Mouse (Mus musculus): ENCODE data around the gene Olfr1018.

DNA sequence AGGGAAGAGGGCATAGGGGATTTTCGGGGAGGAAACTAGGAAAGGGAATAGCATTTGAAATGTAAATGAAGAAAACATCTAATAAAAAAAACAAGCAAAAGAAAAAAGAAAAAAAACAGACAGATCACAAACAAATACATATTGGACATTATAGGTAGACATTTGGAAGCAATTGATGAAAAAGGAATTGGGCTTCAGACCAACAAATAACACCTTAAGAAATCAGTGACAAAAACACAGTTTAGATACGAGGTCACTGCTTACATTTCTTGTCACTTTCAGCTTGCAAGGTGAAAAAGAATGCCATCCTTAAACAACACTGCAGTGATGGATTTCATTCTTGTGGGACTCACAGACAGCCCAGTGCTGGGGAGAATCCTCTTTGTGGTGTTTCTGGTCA, 50.0 kb downstream of the Olfr1018 start, which contains the start of gene Olfr1022:
- TF ChIP-seq CTCF (IDR thresholded peaks at IDR 0.05; ENCODE audit: low read depth, low read length) (no peak), POLR2A (IDR thresholded peaks at IDR 0.05; ENCODE audit: borderline replicate concordance, low read depth, low read length) (no peak)

Data from bone marrow macrophage, adult 2 months (primary cell).